Mouse (Mus musculus): ENCODE measurements around the gene Ttf1.

DNA sequence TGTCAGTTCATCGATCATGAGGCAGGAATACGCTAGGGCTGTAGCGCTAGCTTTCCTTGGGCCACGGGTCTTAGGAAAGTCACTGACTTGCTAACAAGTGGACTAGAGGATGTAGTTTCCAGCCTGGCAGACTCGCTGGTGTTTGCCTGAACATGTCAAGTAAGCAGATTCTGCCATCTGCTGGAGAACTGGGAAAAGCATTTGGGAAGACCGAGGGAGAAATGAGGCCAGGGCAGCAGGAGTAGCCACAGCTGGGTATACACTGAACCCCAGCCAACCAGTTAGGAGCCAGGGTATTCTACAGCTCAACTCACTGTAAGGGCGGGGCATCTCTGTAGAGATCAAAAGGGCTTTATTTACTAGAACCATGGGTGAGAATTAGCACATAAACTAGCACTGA is 6.3 kb downstream of the Ttf1 start:
- 0 out of 2 replicates have a peak, but pooled peaks have one; percentile 36 for TF ChIP-seq CTCF (IDR thresholded peaks at IDR 0.05; ENCODE audit: low read depth, low read length)
- TF ChIP-seq POLR2A (IDR thresholded peaks at IDR 0.05; ENCODE audit: extremely low read depth, insufficient read depth, low read length) = no peak
